In the genomic region with DNA sequence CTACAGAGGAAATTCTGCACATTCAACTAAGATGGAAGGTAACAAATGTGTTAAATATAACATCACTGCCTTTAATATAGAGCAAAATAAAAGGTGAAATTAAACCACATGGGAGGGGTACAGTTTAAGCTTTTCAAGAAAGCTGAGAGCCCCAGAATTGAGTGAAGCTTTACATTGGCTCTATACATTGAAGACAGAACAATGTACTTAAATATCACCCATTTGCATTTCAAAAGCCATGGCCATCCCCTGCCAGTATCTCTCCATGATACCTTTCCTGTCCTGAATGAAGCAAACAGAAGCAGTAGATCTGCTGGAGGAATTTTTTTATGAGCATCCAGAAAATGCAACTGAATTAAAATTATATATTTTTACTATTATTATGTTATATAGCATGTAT, we compare ENCODE assay signal across 26 mouse cellular contexts.
DNase-seq lines count a peak whose midpoint lies in the region; ATAC-seq and TF ChIP-seq lines count a peak whose summit lies in the region.
"Had no signal": no experiment of that assay in that cellular context is flagged by ENCODE, and none has a peak within 500 bp of the region (broad histone marks: within the 10 kb centered on the region; RNA-seq: fewer than 3 reads in every experiment).

No protein-coding gene starts in this region.

- no peak overlapping the region for H3K4me2 ChIP-seq in forebrain, embryonic 11.5 days (ENCODE audit: low read depth, low read length, severe bottlenecking)
- no peak overlapping the region for H3K4me2 ChIP-seq in kidney, embryonic 14.5 days (replicated peaks; ENCODE audit: low read depth, low read length)

- in situ Hi-C loops in ES-E14 (cut with MboI; ENCODE audit: low sequenced_read_pairs in 2 of 2, unreplicated experiment in 2 of 2): no loop called here

- H3K9ac ChIP-seq in ES-E14 (ENCODE audit: insufficient read depth, low read depth, low read length, poor library complexity, severe bottlenecking): no peak overlapping the region
- no peak overlapping the region for H3K9ac ChIP-seq in forebrain, embryonic 11.5 days (ENCODE audit: low read length)
- H3K9ac ChIP-seq in kidney, embryonic 14.5 days (ENCODE audit: low read depth, low read length): no peak overlapping the region

- H3K4me1 ChIP-seq in ES-E14 (ENCODE audit: control insufficient read depth in 2 of 2, insufficient read depth in 2 of 2, low read length in 2 of 2, poor library complexity in 1 of 2): no peaks in the 10 kb centered on the region; a peak in 1 of 4 replicates
- no peaks in the 10 kb centered on the region for H3K4me1 ChIP-seq in forebrain, embryonic 11.5 days (replicated peaks; ENCODE audit: control insufficient read depth, insufficient read depth, low read length)
- no peaks in the 10 kb centered on the region for H3K4me1 ChIP-seq in kidney, embryonic 14.5 days (ENCODE audit: control insufficient read depth, insufficient read depth, low read length)

- H3K4me3 ChIP-seq in ES-E14 (ENCODE audit: insufficient read depth in 1 of 2, low read depth in 1 of 2, low read length in 2 of 2, poor library complexity in 1 of 2, severe bottlenecking in 1 of 2): no peak overlapping the region
- H3K4me3 ChIP-seq in forebrain, embryonic 11.5 days (ENCODE audit: low read depth, low read length): no peak overlapping the region
- H3K4me3 ChIP-seq in kidney, embryonic 14.5 days (ENCODE audit: low read length): no peak overlapping the region

- DNase-seq in ES-CJ7 (ENCODE audit: low read depth, low spot score): peak; percentile 28
- DNase-seq in ES-E14 (ENCODE audit: low read depth, low spot score): peak; percentile 3
- DNase-seq in R1 (ENCODE audit: low read depth, low spot score): peak; percentile 63
- peak; percentile 13 for DNase-seq in ZHBTc4 (ENCODE audit: low read depth, low spot score)
- no peak for DNase-seq in left cerebral cortex, adult 18-20 months (ENCODE audit: low spot score in 2 of 2)
- DNase-seq in forebrain, embryonic 11.5 days (ENCODE audit: low spot score): no peak
- DNase-seq: adrenal gland, adult 2 months; adrenal gland, adult 8-10 months; adrenal gland, postnatal 10 days; adrenal gland, postnatal 14 days; adrenal gland, postnatal 25 days; adrenal gland, postnatal 36 days; B cell, adult 2 months; cerebellum, adult 11 months; cerebellum, adult 11-12 months; cerebellum, adult 18-20 months; cerebellum, adult 2 months; cerebellum, adult 8-10 months; cerebellum, adult 9-10 months had no signal

- no peak overlapping the region for H3K27ac ChIP-seq in ES-E14 (ENCODE audit: insufficient read depth, low read depth, low read length, poor library complexity, severe bottlenecking)
- no peak overlapping the region for H3K27ac ChIP-seq in forebrain, embryonic 11.5 days (ENCODE audit: low read depth, low read length)
- no peak overlapping the region for H3K27ac ChIP-seq in kidney, embryonic 14.5 days (ENCODE audit: low read depth, low read length)

- no peaks in the 10 kb centered on the region for H3K27me3 ChIP-seq in forebrain, embryonic 11.5 days (ENCODE audit: control insufficient read depth, insufficient read depth, low read length)
- no peaks in the 10 kb centered on the region for H3K27me3 ChIP-seq in kidney, embryonic 14.5 days (ENCODE audit: control insufficient read depth, insufficient read depth, low read length)
- H3K27me3 ChIP-seq: CH12.LX, Patski had no signal

- no peaks in the 10 kb centered on the region for H3K9me3 ChIP-seq in ES-E14 (ENCODE audit: control insufficient read depth, insufficient read depth, low read depth, low read length)
- H3K9me3 ChIP-seq in forebrain, embryonic 11.5 days (ENCODE audit: control insufficient read depth, low read length): no peaks in the 10 kb centered on the region
- no peaks in the 10 kb centered on the region for H3K9me3 ChIP-seq in kidney, embryonic 14.5 days (ENCODE audit: control insufficient read depth, low read length)

- no peak for ATAC-seq in frontal cortex, adult (ENCODE audit: low TSS enrichment)
- no peak for ATAC-seq in forebrain, embryonic 11.5 days (replicated peaks; ENCODE audit: low FRiP score)
- no peak for ATAC-seq in kidney, embryonic 14.5 days (ENCODE audit: low FRiP score, low TSS enrichment)
- ATAC-seq: activated CD4-positive, CD25-positive, alpha-beta regulatory T cell, adult 4 months; CD4-positive, CD25-positive, alpha-beta regulatory T cell, adult 4 months; Patski had no signal

- H3K36me3 ChIP-seq in ES-E14 (ENCODE audit: control insufficient read depth, insufficient read depth, low read length, poor library complexity, severe bottlenecking): no peaks in the 10 kb centered on the region
- H3K36me3 ChIP-seq in forebrain, embryonic 11.5 days (ENCODE audit: control insufficient read depth, insufficient read depth, low read length): no peaks in the 10 kb centered on the region
- H3K36me3 ChIP-seq in kidney, embryonic 14.5 days (ENCODE audit: control insufficient read depth, insufficient read depth, low read length): no peaks in the 10 kb centered on the region
- H3K36me3 ChIP-seq: G1E had no signal

TF ChIP-seq in ES-E14, 5 proteins besides CTCF, POLR2A, EP300 and RAD21:
- TF ChIP-seq CHD2 (IDR thresholded peaks at IDR 0.05; ENCODE audit: low read depth, low read length) (no peak), ZC3H11A (IDR thresholded peaks at IDR 0.05; ENCODE audit: borderline replicate concordance, low read depth, low read length) (no peak), ZNF384 (IDR thresholded peaks at IDR 0.05; ENCODE audit: low read depth, low read length) (no peak), HCFC1 (IDR thresholded peaks at IDR 0.05; ENCODE audit: borderline replicate concordance, insufficient read depth, low read length) (no peak), MAFK (IDR thresholded peaks at IDR 0.05; ENCODE audit: insufficient read depth, low read depth, low read length) (no peak)

Comparison
In these comparisons a context has a peak if more than half of its experiments do, and no peak if none do; other contexts are left out.
1. DNase-seq: peak in ES-CJ7 (single experiment), ES-E14 (single experiment), R1 (single experiment) and ZHBTc4 (single experiment); none in left cerebral cortex, adult 18-20 months (0 of 2) and forebrain, embryonic 11.5 days (single experiment).